Mouse (Mus musculus): ENCODE data around the gene Meaf6. TPM values are rescaled to one million over a fixed set of nuclear protein-coding genes. Genes with fewer than 3 reads are reported as not detected.

Gene Meaf6
- 40.7 and 46.9 TPM in 2 replicates for polyA plus RNA-seq (2015; fragmentation: Nextera tagmentation; extraction: Ambion mirVana)

DNA sequence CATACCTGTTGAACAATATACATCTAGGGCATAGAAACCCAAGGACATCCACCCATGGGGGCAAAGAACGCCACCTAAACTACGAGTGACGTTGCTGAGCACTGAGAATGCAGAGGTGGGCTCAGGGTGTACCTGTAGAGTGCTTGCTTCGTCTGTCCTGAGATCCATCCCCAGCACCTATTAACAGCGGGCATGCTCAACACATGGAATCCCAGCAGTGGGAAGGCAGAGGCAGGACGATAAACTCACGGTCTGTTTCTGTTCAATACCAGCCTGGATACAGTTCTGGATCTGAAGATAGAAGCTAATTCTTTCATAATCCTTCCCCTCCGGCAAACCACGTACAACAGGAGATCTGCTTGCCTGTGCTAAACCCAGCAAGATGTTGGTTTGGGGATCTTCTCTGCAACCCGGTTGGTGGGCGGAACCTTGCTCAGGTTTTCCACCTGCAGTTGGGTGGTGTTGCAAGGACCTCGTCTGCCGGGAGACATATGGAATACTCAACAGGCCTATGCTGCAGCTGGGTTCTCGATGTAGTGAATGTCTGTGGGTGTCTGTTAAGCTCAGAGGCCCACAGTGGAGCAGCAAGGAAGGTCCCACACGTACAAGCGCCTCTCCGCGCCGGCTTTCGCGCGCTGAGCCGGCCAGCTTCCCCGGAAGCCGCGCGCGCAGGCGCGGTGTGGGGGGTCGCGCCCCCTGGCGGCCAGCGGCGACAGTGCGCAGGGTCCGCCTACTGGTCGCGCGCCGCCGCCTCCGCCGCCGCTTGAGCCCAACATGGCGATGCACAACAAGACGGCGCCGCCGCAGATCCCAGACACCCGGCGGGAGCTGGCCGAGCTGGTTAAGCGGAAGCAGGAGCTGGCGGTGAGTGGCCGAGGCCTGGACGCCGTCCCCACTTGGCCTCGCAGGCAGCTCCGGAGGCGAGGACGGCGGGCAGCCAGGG lies at the start of gene Meaf6:
Gene Meaf6 (plus strand): TSS at position 732 of the 943 bp plus-strand sequence.

DNA sequence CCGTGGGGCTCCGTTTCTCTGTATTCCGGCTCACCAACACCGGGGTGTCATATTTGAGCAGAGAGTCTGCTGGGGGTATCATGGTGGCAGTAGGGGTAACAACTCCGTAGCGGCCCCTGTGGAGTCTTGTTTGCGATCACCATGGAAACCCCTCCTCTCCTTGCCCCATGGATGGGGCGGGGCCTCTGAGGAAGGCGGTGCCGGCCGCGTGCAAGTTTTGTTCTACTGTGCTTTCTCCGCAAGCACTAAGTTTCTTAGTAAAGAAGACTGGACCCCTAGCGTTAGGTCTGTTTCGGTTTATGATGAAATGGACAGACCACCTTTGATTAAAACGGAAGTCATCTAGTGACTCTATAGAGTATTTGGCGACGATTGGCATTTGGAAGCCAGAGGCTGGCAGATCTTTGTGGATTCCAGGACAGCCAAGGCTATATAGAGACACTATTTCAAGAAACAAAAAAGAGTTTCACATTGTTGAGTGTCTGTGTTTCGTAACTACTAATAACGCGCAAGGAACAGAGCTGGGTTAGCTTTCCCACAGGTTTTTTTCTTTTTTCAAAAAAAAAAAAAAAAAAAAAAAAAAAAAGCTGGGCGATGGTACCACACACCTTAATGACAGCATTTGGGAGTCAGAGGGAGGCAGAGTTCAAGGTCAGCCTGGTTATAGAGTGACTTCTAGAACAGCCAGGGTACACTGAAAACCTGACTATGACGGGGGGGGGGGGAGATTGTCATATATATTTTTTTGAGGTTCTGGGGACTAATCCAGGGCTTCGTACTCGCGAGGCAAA lies 19.2 kb upstream of the Meaf6 start, which contains the start of gene Dnali1:
Gene Dnali1 (minus strand): TSS at position 187 of the 791 bp plus-strand sequence.

DNA sequence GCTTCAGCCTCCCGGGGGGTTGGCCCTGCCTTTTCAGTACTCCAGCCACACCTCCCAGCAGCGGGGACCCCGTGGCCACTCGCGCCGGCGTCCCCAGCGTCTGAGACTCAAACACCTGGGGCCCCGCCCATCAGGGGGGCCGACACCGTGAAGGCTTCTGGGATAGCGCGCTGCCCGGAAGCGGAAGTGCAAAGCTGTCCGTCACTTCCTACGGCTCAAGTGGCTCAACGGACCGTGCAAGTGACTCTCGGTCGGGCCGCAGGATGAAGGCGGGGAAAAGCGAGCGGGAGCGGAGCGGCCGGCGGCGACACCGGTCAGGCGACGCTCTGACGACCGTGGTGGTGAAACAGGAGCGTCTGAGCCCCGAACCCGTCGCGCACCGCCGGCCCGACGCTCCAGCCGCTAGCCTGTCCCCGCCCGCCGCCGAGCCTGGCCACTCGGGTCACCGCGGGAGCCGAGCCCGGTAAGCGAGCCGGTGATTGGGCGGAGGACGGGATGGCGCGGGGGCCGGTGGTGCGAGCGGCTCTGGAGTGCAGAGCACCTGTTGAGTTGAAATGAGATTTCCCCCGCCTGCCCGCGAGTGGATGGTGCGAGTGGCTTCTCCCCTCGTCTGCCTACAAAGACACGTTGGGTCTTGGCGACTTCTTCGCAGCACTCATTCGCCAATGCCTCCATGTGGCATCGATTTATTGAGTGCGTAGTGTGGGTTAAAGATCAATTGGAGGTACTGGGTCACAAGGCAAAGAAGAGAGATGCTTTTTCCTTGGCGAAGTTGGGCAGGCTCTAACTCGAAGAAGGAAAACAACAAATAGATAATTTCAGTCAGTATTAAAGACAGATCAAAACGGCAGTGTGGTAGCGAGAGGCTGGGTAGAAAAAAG lies 18.2 kb upstream of the Meaf6 start, which contains the start of gene Snip1:
Gene Snip1 (plus strand): TSS at position 183 of the 881 bp plus-strand sequence.

DNA sequence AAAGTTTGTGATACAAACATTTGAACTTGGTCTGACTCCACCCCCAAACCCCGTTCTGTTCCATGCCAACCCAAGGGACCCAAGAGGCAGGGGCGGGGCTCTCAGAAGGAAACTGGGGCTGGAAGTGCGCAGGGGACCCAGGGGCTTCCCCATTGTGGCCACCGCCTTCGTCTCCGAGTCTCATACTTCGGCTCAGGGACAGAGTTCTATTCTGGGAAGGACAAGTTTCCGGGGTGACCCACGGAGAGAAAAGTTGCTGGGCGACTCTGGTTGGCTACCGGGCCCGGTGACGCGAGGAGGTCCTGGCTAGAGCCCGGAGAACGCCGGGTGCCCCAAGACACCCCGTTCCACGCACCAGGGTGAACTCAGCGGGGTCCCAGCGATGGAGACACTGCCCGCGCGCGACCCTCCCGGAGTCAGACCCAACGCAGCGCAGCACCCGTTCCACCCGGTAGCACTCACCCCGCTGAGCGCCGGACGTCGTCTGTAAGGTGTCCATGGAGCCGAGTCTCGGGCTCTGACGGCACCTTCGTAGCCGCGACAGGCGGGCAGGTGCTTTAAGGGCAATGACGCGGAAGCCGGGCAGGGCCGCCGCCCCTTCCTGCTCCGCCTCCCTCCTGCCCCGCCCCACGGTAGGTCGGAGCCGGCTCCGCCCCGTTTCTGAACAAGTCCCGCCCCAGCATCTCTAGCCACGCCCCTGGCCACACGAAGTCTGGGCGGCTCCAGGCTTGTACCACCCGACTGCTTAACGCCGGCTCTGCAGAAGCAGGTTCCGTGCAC lies 42.6 kb downstream of the Meaf6 start, which contains the start of gene Zc3h12a:
Gene Zc3h12a (minus strand): TSS at position 536 of the 780 bp plus-strand sequence.

Other genes with a start within 250 kb of the Meaf6 start
- gene Yrdc, start 234.5 kb upstream of the Meaf6 start, polyA plus RNA-seq (2015; fragmentation: Nextera tagmentation; extraction: Ambion mirVana), result 36.0 and 54.0 TPM in 2 replicates
- gene 1110065P20Rik, start 233.9 kb upstream of the Meaf6 start, polyA plus RNA-seq (2015; fragmentation: Nextera tagmentation; extraction: Ambion mirVana), result 131 and 184 TPM in 2 replicates
- gene Maneal, start 223.0 kb upstream of the Meaf6 start, polyA plus RNA-seq (2015; fragmentation: Nextera tagmentation; extraction: Ambion mirVana), result 2.0 and 2.7 TPM in 2 replicates
- 2.4 and 2.8 TPM in 2 replicates for gene Epha10, start 204.2 kb upstream of the Meaf6 start, polyA plus RNA-seq (2015; fragmentation: Nextera tagmentation; extraction: Ambion mirVana)
- gene 9930104L06Rik, start 148.1 kb upstream of the Meaf6 start, polyA plus RNA-seq (2015; fragmentation: Nextera tagmentation; extraction: Ambion mirVana), result 5.8 and 6.1 TPM in 2 replicates
- 22.9 and 31.7 TPM in 2 replicates for gene Cdca8, start 145.8 kb upstream of the Meaf6 start, polyA plus RNA-seq (2015; fragmentation: Nextera tagmentation; extraction: Ambion mirVana)
- 21.7 and 38.0 TPM in 2 replicates for gene Rspo1, start 98.7 kb upstream of the Meaf6 start, polyA plus RNA-seq (2015; fragmentation: Nextera tagmentation; extraction: Ambion mirVana)
- 55.1 and 67.1 TPM in 2 replicates for gene Gnl2, start 68.5 kb upstream of the Meaf6 start, polyA plus RNA-seq (2015; fragmentation: Nextera tagmentation; extraction: Ambion mirVana)
- 0.09 TPM in 1 of 2 replicates, not detected in the other for gene Dnali1, start 19.4 kb upstream of the Meaf6 start, polyA plus RNA-seq (2015; fragmentation: Nextera tagmentation; extraction: Ambion mirVana)
- gene Snip1, start 18.5 kb upstream of the Meaf6 start, polyA plus RNA-seq (2015; fragmentation: Nextera tagmentation; extraction: Ambion mirVana), result 17.9 and 20.8 TPM in 2 replicates
- 0.77 and 1.3 TPM in 2 replicates for gene Zc3h12a, start 42.7 kb downstream of the Meaf6 start, polyA plus RNA-seq (2015; fragmentation: Nextera tagmentation; extraction: Ambion mirVana)